Mouse (Mus musculus) olfactory bulb, adult 2 months (tissue): ENCODE data around the gene Pdzd2.

ENCODE experiments used
- CTCF ChIP-seq: fragments of 200-500 bp; IDR thresholded peaks from 2 replicates; pipeline ENCODE4 v1.5.1; 2012; ENCODE audit warnings: low read depth, mild to moderate bottlenecking, low read length, moderate library complexity; ENCODE audit not compliant: insufficient read depth
- POLR2A ChIP-seq: fragments of 200-500 bp; IDR thresholded peaks from 2 replicates; pipeline ENCODE4 v1.6.1; 2012; ENCODE audit warnings: mild to moderate bottlenecking, low read depth, low read length, moderate library complexity; ENCODE audit not compliant: insufficient read depth

DNA sequence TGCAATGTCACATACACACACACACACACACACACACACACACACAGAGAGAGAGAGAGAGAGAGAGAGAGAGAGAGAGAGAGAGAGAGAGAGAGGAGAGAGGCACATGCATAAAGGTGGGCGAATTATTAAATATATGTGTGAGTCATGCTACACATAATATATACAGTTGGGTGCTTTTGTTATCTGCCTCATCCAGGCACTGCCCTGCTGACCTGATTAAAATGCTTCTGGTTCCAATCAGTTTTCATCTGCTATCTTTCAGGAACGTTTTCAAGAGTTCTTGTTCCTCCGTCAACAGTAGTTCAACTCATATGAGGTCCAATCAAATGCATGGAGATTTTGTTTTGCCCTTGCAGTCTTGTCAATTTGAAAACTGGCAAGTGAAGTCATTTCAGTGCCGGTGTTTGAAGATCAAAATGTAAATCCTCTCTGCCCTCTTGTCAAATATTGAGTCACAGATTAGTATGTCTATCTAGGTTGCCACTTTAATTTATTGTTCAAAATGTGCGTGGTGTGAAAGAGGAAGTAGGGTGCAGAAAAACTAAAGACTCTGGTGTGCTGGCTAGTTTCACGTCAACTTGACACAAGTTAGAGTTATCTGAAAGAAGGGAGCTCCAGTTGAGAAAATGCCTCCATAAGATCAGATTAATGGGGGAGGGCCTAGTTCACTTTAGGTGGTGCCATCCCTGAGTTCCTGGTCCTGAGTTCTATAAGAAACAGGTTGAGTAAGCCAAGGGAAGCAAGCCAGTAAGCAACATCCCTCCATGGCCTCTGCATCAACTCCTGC is 2.6 kb upstream of the Pdzd2 start:
- TF ChIP-seq POLR2A (no peak), CTCF (no peak)
